Mouse (Mus musculus): Measurements from ENCODE around the gene Gbp4. TPM values are rescaled to one million over a fixed set of nuclear protein-coding genes. Genes with fewer than 3 reads are reported as not detected.
"Not testable (repeated sequence)": the region's sequence is repeated elsewhere in the genome, so short reads cannot be mapped to it uniquely, and the experiment has no call there.

Gbp4 gene
- total RNA-seq (2021), result 10 to 100 TPM in 1 of 2 experiments, 1 to 10 TPM in 1; 9.0 to 10.6 TPM

- intact Hi-C loops (cut with DNase I), result loop anchor here (10.0 kb wide), 1 partner anchor 1025 kb away; the partner anchor contains the start of gene Sparcl1
- peak; percentile 31 to 37 for DNase-seq
Observed at GRCm38 (mm10) chr5:105139409-105140088, at the start of gene Gbp4, which contains the start of the genes Gbp9 and Gbp8. Gbp4 (minus strand) TSS chr5:105139586. Gbp9 (minus strand) TSS chr5:105139539. Gbp8 (minus strand) TSS chr5:105139540.

GRCm38 (mm10) chr5:105181446-105181845, 42.1 kb upstream of the Gbp4 start:
- DNase-seq, result no peak
- intact Hi-C loops (cut with DNase I), result no loop called here

GRCm38 (mm10) chr5:105156582-105156981, 17.2 kb upstream of the Gbp4 start:
- no peak for DNase-seq
- intact Hi-C loops (cut with DNase I), result loop anchor here (5.0 kb wide), 1 partner anchor 169 kb away; no protein-coding TSS in a partner anchor

- no peak for DNase-seq
- intact Hi-C loops (cut with DNase I), result no loop called here
Observed at GRCm38 (mm10) chr5:105154049-105154448, 14.7 kb upstream of the Gbp4 start.

- intact Hi-C loops (cut with DNase I), result loop anchor here (5.0 to 10.0 kb wide), 2 partner anchors 144 to 1033 kb away; partner anchors contain the start of genes Gbp6, Gm43302 and Sparcl1
- not testable (repeated sequence) for DNase-seq
Observed at GRCm38 (mm10) chr5:105148062-105148461, 8.7 kb upstream of the Gbp4 start.

GRCm38 (mm10) chr5:105146447-105146846, 7.1 kb upstream of the Gbp4 start:
- intact Hi-C loops (cut with DNase I), result loop anchor here (5.0 to 10.0 kb wide), 2 partner anchors 146 to 1032 kb away; partner anchors contain the start of genes Gbp6, Gm43302 and Sparcl1
- peak in 1 of 2 experiments; percentile 24 for DNase-seq

GRCm38 (mm10) chr5:105145731-105146130, 6.3 kb upstream of the Gbp4 start:
- intact Hi-C loops (cut with DNase I), result loop anchor here (2.0 to 10.0 kb wide), 3 partner anchors 31 to 1031 kb away; partner anchors contain the start of genes Gbp6, Gm43302 and Sparcl1
- DNase-seq, result not testable (repeated sequence)

GRCm38 (mm10) chr5:105140089-105140810, 864 bp upstream of the Gbp4 start:
- intact Hi-C loops (cut with DNase I), result loop anchor here (10.0 kb wide), 1 partner anchor 1025 kb away; the partner anchor contains the start of gene Sparcl1
- not testable (repeated sequence) for DNase-seq

- peak in 1 of 2 experiments; percentile 13 for DNase-seq
- intact Hi-C loops (cut with DNase I), result no loop called here
Observed at GRCm38 (mm10) chr5:105138906-105139305, 480 bp downstream of the Gbp4 start.

GRCm38 (mm10) chr5:105136706-105137304, 2.6 kb downstream of the Gbp4 start:
- intact Hi-C loops (cut with DNase I); DNase-seq: not testable (repeated sequence)

- intact Hi-C loops (cut with DNase I), result not testable (repeated sequence)
Observed at GRCm38 (mm10) chr5:105121731-105122130, 17.7 kb downstream of the Gbp4 start.

GRCm38 (mm10) chr5:105115740-105116139, 23.6 kb downstream of the Gbp4 start:
- DNase-seq, result no peak
- intact Hi-C loops (cut with DNase I), result loop anchor here (2.0 kb wide), 1 partner anchor 29 kb away; no protein-coding TSS in a partner anchor

More at GRCm38 (mm10) chr5:105121731-105122130, 17.7 kb downstream of the Gbp4 start:
- DNase-seq, result not testable (repeated sequence)

- DNase-seq, result no peak
- intact Hi-C loops (cut with DNase I), result loop anchor here (2.0 kb wide), 1 partner anchor 30 kb away; no protein-coding TSS in a partner anchor
Observed at GRCm38 (mm10) chr5:105114696-105115095, 24.7 kb downstream of the Gbp4 start.

- intact Hi-C loops (cut with DNase I), result loop anchor here (2.0 kb wide), 1 partner anchor 31 kb away; no protein-coding TSS in a partner anchor
- DNase-seq, result no peak
Observed at GRCm38 (mm10) chr5:105113656-105114055, 25.7 kb downstream of the Gbp4 start.

- intact Hi-C loops (cut with DNase I), result not testable (repeated sequence)
Observed at GRCm38 (mm10) chr5:105110271-105110852, 29.0 kb downstream of the Gbp4 start.

GRCm38 (mm10) chr5:105109775-105110174, 29.6 kb downstream of the Gbp4 start:
- intact Hi-C loops (cut with DNase I), result not testable (repeated sequence)
- DNase-seq, result peak; percentile 25 to 30

More at GRCm38 (mm10) chr5:105110271-105110852, 29.0 kb downstream of the Gbp4 start:
- DNase-seq, result peak; percentile 68 to 71

- DNase-seq; intact Hi-C loops (cut with DNase I): not testable (repeated sequence)
Observed at GRCm38 (mm10) chr5:105105689-105106088, 33.7 kb downstream of the Gbp4 start.

- intact Hi-C loops (cut with DNase I), result no loop called here
- no peak for DNase-seq
Observed at GRCm38 (mm10) chr5:105081900-105082299, 57.5 kb downstream of the Gbp4 start.

GRCm38 (mm10) chr5:105068356-105068755, 71.0 kb downstream of the Gbp4 start:
- intact Hi-C loops (cut with DNase I); DNase-seq: not testable (repeated sequence)
